Mouse (Mus musculus) midbrain, embryonic 15.5 days (tissue): ENCODE results near the gene Pde3a. TPM values are rescaled to one million over a fixed set of nuclear protein-coding genes. Genes with fewer than 3 reads are reported as not detected.
A peak's percentile ranks its signal among the peaks of the same experiment; 100 is the strongest.

Experiments
- ATAC-seq: fragments of 200-750 bp; cut with Nextera tagmentation; replicated peaks from 2 replicates; pipeline ENCODE4 v1.8.0; 2017; ENCODE audit warnings: moderate TSS enrichment
- H3K27ac ChIP-seq: fragments of 300-500 bp; sonication (generic); 2 replicates; pipeline ENCODE4 v1.5.1; 2015; ENCODE audit warnings: mild to moderate bottlenecking, inconsistent platforms
- H3K27me3 ChIP-seq: fragments of 300-500 bp; sonication (generic); replicated peaks from 2 replicates; pipeline ENCODE4 v1.6.1; 2015; ENCODE audit warnings: inconsistent platforms
- H3K36me3 ChIP-seq: fragments of 300-500 bp; sonication (generic); replicated peaks from 2 replicates; pipeline ENCODE4 v1.6.1; 2015; ENCODE audit warnings: inconsistent platforms
- H3K4me1 ChIP-seq: fragments of 300-500 bp; sonication (generic); 2 replicates; pipeline ENCODE4 v1.6.1; 2015; ENCODE audit warnings: inconsistent platforms
- H3K4me2 ChIP-seq: fragments of 300-500 bp; sonication (generic); 2 replicates; pipeline ENCODE4 v1.6.1; 2015; ENCODE audit warnings: inconsistent platforms, mild to moderate bottlenecking, moderate library complexity
- H3K4me3 ChIP-seq: fragments of 300-500 bp; sonication (generic); 2 replicates; pipeline ENCODE4 v1.5.1; 2015; ENCODE audit warnings: mild to moderate bottlenecking, inconsistent platforms
- H3K9ac ChIP-seq: fragments of 300-500 bp; sonication (generic); 2 replicates; pipeline ENCODE4 v1.6.1; 2015; ENCODE audit warnings: mild to moderate bottlenecking, inconsistent platforms
- H3K9me3 ChIP-seq: fragments of 300-500 bp; sonication (generic); 2 replicates; pipeline ENCODE4 v1.6.1; 2016; ENCODE audit warnings: inconsistent platforms
- WGBS: fragments of 180-500 bp; shearing (Covaris S2); methylation state at CpG from one replicate; pipeline ENCODE4 v1.1.7; 2015; ENCODE audit warnings: mixed read lengths; 5-methylcytosine and 5-hydroxymethylcytosine counted together
- polyA plus RNA-seq: library from polyadenylated mRNA; unstranded; fragments of >200 nt; fragmentation: Nextera tagmentation; extraction: Ambion mirVana; gene quantifications from 2 replicates; pipeline ENCODE4 v1.2.1, GENCODE M21; 2015

The Pde3a gene
- polyA plus RNA-seq, 1 experiment from 2014 or later: 2.9 TPM

DNA sequence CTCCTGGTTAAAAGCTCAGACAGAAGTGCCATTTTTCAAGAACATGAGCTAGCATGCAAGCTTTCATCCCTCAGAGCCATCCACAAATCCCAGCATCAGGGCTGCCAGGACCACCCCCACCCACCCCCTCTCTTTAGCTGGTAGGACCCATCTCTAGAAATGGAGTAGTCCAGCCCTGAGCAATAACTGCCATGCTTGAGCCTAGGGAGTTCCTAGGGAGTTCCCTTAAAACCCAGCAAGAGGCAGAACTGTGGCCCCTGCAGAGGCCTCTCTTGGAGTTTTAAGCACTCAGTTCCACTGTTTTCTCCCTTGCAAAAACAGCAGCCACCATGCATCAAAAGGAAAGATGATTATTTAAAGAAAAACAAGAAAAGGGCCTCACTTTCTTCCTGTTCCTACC is 988 bp upstream of the Pde3a start:
- H3K9ac ChIP-seq: no peak overlapping the region
- H3K4me2 ChIP-seq: peak overlapping the region; percentile 94
- 0 out of 2 replicates have a peak, but pooled peaks cover 3% of the 10 kb centered on the region for H3K27me3 ChIP-seq
- H3K9me3 ChIP-seq: no peaks in the 10 kb centered on the region
- H3K4me1 ChIP-seq: peaks cover 12% of the 10 kb centered on the region
- no peak for ATAC-seq
- H3K27ac ChIP-seq: no peak overlapping the region
- no peaks in the 10 kb centered on the region for H3K36me3 ChIP-seq
- H3K4me3 ChIP-seq: peak overlapping the region; percentile 8

DNA sequence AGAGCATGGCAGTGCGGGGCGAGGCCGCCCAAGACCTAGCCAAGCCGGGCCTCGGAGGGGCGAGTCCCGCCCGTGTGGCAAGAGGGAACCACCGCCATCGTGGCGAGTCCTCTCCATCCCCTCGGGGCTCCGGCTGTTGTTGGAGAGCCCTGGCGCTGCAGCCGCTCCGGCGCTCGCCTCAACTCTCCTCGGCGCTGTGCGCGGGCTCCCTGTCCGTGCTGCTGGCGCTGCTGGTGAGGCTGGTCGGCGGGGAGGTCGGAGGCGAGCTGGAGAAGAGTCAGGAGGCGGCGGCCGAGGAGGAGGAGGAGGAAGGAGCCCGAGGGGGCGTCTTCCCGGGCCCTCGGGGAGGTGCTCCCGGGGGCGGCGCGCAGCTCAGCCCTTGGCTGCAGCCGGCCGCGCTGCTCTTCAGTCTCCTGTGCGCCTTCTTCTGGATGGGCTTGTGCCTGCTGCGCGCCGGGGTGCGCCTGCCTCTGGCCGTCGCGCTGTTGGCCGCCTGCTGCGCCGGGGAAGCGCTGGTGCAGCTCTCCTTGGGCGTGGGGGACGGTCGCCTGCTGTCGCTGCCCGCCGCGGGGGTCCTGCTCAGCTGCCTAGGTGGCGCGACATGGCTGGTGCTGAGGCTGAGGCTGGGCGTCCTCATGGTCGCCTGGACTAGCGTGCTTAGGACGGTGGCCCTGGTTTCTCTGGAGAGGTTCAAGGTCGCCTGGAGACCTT is 671 bp downstream of the Pde3a start:
- peak overlapping the region; percentile 56 for H3K4me3 ChIP-seq
- under 1% methylated on average over 68 of the region's 68 CpGs for WGBS
- no peaks in the 10 kb centered on the region for H3K36me3 ChIP-seq
- H3K27me3 ChIP-seq: 0 out of 2 replicates have a peak, but pooled peaks cover 3% of the 10 kb centered on the region
- H3K9me3 ChIP-seq: no peaks in the 10 kb centered on the region
- H3K4me1 ChIP-seq: peaks cover 12% of the 10 kb centered on the region
- H3K4me2 ChIP-seq: peak overlapping the region; percentile 94
- peak; percentile 93 for ATAC-seq
- H3K27ac ChIP-seq: peak overlapping the region; percentile 16
- H3K9ac ChIP-seq: peak overlapping the region; percentile 48

DNA sequence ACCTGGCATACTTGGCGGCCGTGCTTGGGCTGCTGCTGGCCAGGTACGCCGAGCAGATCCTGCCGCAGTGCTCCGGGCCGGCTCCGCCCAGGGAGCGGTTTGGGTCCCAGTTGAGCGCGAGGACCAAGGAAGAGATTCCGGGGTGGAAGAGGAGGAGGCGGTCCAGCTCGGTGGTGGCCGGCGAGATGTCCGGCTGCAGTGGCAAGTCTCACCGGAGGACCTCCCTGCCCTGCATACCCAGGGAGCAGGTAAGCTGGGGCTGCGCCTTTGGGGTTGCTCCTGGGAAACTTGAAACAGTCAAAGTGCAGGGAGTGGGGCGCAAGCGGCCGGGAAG is 1.2 kb downstream of the Pde3a start:
- Histone ChIP-seq H3K27me3 (0 out of 2 replicates have a peak, but pooled peaks cover 3% of the 10 kb centered on the region), H3K4me3 (peak overlapping the region; percentile 56), H3K36me3 (no peaks in the 10 kb centered on the region), H3K4me2 (peak overlapping the region; percentile 94), H3K4me1 (peaks cover 12% of the 10 kb centered on the region), H3K9ac (peak overlapping the region; percentile 48), H3K27ac (peak overlapping the region; percentile 16; the same call in 1 of the 2 replicates), H3K9me3 (no peaks in the 10 kb centered on the region)
- under 1% methylated on average over 22 of the region's 22 CpGs for WGBS
- ATAC-seq: no peak; the same call in 1 of the 2 replicates

DNA sequence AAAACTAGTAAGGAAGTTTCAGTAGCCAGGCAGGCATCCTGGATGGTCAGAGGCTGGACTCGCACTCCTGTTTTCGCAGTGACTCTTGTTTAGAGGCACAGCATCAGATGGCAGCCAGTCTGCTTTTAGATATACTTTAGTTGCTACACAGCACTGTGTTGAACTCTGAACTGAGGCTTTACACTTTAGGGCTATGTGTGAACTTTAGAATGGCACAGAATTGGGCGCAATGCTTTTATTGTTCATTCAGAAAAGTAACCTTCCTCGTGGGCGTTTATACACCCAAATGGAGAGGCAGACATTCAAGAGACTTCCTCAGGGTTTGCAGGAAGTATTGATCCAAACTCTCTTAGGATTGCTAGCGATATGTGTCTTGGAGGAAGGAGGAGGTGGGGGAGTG is 1.9 kb downstream of the Pde3a start:
- Histone ChIP-seq H3K27ac (no peak overlapping the region), H3K27me3 (0 out of 2 replicates have a peak, but pooled peaks cover 3% of the 10 kb centered on the region), H3K9me3 (no peaks in the 10 kb centered on the region), H3K4me2 (peak overlapping the region; percentile 94; the same call in 1 of the 2 replicates), H3K4me1 (peaks cover 14% of the 10 kb centered on the region), H3K9ac (no peak overlapping the region), H3K36me3 (no peaks in the 10 kb centered on the region), H3K4me3 (peak overlapping the region; percentile 56)
- 55% methylated on average over 6 of the region's 6 CpGs for WGBS
- no peak for ATAC-seq

DNA sequence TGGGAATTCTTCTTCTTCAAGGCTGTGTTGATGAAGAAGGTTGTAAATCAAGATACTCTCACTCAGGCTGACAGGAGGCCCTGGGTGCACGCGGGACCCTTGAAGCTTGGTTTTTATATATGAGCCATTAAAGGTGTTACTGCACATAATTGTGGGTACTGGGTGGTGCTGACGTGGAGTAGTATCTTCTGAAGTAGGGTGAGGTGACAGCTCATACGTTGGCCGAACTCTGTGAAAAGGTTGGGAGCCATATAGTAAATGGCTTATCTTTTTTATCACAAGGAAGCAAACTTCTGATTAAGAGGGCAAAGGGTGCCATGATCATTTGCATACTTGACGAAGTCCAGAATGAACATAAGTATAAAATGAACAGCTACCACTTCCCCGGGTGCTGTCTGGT is 3.5 kb downstream of the Pde3a start:
- no peaks in the 10 kb centered on the region for H3K36me3 ChIP-seq
- 92% methylated on average over 7 of the region's 7 CpGs for WGBS
- no peak overlapping the region for H3K27ac ChIP-seq
- no peak for ATAC-seq
- no peak overlapping the region for H3K9ac ChIP-seq
- 0 out of 2 replicates have a peak overlapping the region, but pooled peaks have one; percentile 94 for H3K4me2 ChIP-seq
- 0 out of 2 replicates have a peak, but pooled peaks cover 3% of the 10 kb centered on the region for H3K27me3 ChIP-seq
- H3K4me1 ChIP-seq: peaks cover 14% of the 10 kb centered on the region
- no peak overlapping the region for H3K4me3 ChIP-seq
- H3K9me3 ChIP-seq: no peaks in the 10 kb centered on the region

DNA sequence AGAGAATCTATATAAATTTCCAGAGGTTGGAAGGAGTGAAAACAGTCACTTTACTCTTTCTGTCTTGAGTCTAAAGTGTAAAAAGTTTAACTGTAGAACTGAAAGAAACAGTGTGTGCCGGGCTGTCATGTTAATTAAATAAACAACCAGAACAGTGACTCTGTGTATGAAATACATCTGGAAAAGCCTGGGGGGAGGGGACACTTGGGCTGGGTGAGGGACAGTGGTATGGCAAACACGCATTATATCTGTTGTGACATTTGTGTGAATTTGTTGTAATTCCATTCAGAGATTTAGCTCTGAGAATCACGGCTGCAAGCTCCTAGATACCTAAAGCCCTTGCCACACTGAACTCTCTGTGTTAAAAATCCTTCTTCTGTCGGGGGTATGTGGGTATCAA is 5.9 kb downstream of the Pde3a start:
- Histone ChIP-seq H3K36me3 (no peaks in the 10 kb centered on the region), H3K4me2 (no peak overlapping the region), H3K27ac (no peak overlapping the region), H3K27me3 (0 out of 2 replicates have a peak, but pooled peaks cover 3% of the 10 kb centered on the region), H3K9me3 (no peaks in the 10 kb centered on the region), H3K4me3 (no peak overlapping the region), H3K9ac (no peak overlapping the region), H3K4me1 (peaks cover 7% of the 10 kb centered on the region)
- 46% methylated on average over 4 of the region's 4 CpGs for WGBS
- no peak for ATAC-seq

DNA sequence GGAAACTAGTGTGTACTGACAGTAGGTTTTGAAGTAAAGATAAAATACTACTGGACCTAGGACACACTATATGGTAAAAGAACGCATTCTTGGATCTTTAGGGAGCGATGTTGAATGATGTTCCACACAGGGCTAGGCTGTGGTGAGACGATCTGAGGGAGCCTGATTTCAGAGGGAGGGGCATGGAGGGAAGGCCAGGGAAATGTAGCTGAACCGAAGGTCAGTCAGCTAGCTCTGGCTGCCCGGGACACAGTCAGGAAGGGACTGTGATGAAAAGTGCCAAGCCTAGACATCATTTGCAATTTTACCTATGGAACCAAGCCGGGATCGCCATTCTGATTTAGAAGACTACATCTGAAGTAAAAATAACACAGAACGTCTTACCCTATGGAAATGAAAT is 7.8 kb downstream of the Pde3a start:
- Histone ChIP-seq H3K27ac (no peak overlapping the region), H3K4me3 (no peak overlapping the region), H3K4me2 (no peak overlapping the region), H3K36me3 (no peaks in the 10 kb centered on the region), H3K9me3 (no peaks in the 10 kb centered on the region), H3K9ac (no peak overlapping the region), H3K27me3 (0 out of 2 replicates have a peak, but pooled peaks cover 3% of the 10 kb centered on the region), H3K4me1 (0 out of 2 replicates have a peak, but pooled peaks cover 2% of the 10 kb centered on the region)
- ATAC-seq: no peak
- WGBS: 71% methylated on average over 8 of the region's 8 CpGs

DNA sequence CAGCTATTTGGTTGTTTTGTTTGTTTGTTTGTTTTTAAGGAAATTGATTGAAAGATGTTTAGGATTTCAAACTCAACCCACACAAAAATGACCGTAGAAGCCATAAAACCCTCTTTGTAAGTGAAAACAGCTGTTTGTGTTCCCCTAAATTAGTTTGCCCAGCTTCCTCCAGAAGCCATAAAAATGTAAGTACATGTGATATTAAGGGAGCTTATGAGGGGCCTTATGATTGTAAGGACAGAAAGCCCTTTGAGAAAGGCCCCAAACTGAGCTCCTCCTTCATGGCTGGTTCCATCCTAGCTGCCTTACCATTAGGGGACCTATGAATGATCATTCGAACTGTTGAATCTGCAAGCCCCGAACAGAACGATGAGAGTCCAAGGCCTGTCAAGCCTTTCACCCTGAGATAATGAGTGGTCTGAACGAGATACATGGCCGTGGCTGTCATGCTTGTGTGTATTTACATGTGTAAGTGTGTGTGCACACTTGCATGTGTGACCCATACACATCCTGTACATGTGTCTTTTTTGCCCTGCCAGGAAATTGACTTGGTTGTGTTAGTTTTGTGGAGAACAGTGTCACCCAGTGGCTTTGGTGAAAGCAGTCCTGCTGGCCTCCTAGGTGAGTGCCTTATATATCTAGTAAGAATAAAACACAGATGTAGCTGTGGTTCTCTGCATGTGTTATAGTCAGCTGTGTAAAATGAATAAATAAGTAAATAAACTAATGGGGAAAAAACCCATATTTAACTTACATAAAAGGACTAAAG is 8.5 kb downstream of the Pde3a start:
- no peak overlapping the region for H3K27ac ChIP-seq
- ATAC-seq: no peak
- H3K27me3 ChIP-seq: no peaks in the 10 kb centered on the region
- no peaks in the 10 kb centered on the region for H3K36me3 ChIP-seq
- H3K4me1 ChIP-seq: 0 out of 2 replicates have a peak, but pooled peaks cover 2% of the 10 kb centered on the region
- no peak overlapping the region for H3K4me2 ChIP-seq
- H3K9me3 ChIP-seq: no peaks in the 10 kb centered on the region
- WGBS: 92% methylated on average over 6 of the region's 6 CpGs
- H3K4me3 ChIP-seq: no peak overlapping the region
- no peak overlapping the region for H3K9ac ChIP-seq

DNA sequence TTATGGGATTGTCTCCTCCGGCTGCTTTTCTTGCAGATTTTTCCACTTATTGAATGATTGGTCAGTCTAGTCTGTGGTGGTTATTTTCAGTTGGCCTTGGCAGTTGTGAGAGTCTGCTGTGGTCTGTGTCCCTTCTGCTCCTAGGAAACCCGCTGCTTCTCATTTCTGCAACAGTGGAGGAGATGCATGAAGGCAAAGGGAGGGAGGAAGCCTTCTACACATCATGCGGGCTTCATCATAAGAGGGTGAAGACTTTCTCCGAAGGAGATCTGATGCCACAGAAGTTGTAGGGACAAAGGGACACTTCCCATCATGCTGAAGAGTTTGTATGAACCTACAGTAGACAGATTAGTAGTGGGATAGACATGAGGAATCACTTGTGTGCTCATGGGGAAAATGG is 16.2 kb downstream of the Pde3a start:
- no peaks in the 10 kb centered on the region for H3K36me3 ChIP-seq
- ATAC-seq: no peak
- H3K4me1 ChIP-seq: no peaks in the 10 kb centered on the region
- no peaks in the 10 kb centered on the region for H3K9me3 ChIP-seq
- no peaks in the 10 kb centered on the region for H3K27me3 ChIP-seq
- no peak overlapping the region for H3K4me2 ChIP-seq
- no peak overlapping the region for H3K9ac ChIP-seq
- H3K4me3 ChIP-seq: no peak overlapping the region
- WGBS: 94% methylated on average over 4 of the region's 4 CpGs
- H3K27ac ChIP-seq: no peak overlapping the region

DNA sequence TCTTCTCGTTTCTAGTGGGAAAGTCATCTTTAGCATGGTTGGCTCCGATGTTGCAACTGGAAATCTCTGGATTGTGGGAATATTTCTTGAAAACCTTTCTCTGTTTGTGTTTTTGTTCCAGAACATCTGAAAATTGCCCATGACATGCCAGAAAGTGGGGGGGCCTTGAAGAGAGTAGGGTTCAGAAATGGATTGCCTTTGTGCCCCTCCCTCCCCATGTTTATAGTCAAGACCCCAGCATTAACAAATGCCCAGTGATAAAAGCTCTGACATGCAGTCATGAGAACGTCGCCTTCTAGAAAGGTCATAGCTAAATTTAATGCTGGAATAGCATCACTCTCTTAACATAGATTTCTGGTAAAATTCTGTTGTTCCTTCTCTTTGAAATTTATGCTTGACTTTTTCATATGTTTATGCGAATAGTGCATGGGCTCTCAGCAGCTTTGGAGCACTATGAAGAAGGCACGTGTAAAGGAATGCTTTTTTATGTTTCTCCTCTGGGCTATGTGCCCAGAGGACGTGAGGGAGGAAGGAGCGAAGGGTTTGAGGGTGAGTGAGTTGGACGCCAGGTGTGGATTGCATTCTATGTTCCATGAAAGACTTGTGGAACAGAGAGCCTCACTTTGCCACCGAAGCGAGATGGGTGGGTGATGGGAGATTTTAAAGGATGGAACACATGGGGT is 19.0 kb downstream of the Pde3a start:
- ATAC-seq: no peak

DNA sequence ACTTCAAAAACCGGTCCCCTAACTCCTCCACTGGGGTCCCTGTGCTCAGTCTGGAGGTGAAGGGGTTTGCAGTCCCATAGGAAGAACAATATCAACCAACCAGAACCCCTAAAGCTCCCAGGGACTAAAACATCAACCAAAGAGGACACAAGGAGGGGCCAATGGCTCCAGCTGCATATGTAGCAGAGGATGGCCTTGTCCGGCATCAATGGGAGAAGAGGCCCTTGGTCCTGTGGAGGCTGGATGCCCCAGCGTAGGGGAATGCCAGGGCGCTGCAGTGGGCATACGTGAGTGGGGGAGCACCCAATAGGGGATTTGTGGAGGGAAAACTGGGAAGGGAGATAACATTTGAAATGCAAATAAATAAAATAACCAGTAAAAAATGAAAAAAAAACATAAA is 19.8 kb downstream of the Pde3a start:
- no peak for ATAC-seq
- Histone ChIP-seq H3K9me3 (no peaks in the 10 kb centered on the region), H3K4me3 (no peak overlapping the region), H3K27ac (no peak overlapping the region), H3K9ac (no peak overlapping the region), H3K27me3 (no peaks in the 10 kb centered on the region), H3K4me1 (no peaks in the 10 kb centered on the region), H3K36me3 (no peaks in the 10 kb centered on the region), H3K4me2 (no peak overlapping the region)
- 93% methylated on average over 5 of the region's 5 CpGs for WGBS

More for the DNA sequence above, 19.0 kb downstream of the Pde3a start:
- Histone ChIP-seq H3K9me3 (no peaks in the 10 kb centered on the region), H3K4me1 (no peaks in the 10 kb centered on the region), H3K4me3 (no peak overlapping the region), H3K27ac (no peak overlapping the region), H3K9ac (no peak overlapping the region), H3K27me3 (no peaks in the 10 kb centered on the region), H3K4me2 (no peak overlapping the region), H3K36me3 (no peaks in the 10 kb centered on the region)
- WGBS: 92% methylated on average over 11 of the region's 11 CpGs

DNA sequence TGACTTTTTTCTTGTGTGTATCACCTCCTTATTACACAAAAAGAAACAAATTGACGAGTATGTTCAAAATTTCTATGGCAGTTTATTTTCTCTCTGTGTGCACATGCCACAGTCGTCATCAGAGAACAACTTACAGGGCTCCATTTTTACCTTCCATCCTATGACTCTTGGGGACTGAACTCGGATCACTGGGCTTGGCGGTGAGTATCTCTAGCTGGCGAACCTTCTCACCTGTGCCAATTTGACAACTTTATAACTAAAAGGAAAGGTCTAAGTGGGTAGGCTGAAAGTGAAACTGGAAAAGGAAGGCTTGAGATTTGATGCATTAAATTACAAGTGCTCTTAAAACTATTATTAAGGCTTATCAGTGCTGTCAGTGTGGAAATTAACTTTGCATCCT is 22.1 kb downstream of the Pde3a start:
- no peak for ATAC-seq
- no peaks in the 10 kb centered on the region for H3K27me3 ChIP-seq
- H3K4me2 ChIP-seq: no peak overlapping the region
- WGBS: 89% methylated on average over 5 of the region's 5 CpGs
- no peaks in the 10 kb centered on the region for H3K36me3 ChIP-seq
- no peak overlapping the region for H3K27ac ChIP-seq
- H3K4me1 ChIP-seq: no peaks in the 10 kb centered on the region
- no peaks in the 10 kb centered on the region for H3K9me3 ChIP-seq
- H3K9ac ChIP-seq: no peak overlapping the region
- H3K4me3 ChIP-seq: no peak overlapping the region
